Mouse (Mus musculus) C2C12 (cell line): Measurements from ENCODE around the gene Nol12. TPM values are rescaled to one million over a fixed set of nuclear protein-coding genes. Genes with fewer than 3 reads are reported as not detected.

ENCODE experiments used
- H3K27me3 ChIP-seq: one replicate; pipeline ENCODE4 v1.6.1; 2011; ENCODE audit not compliant: control insufficient read depth, insufficient read depth, insufficient read length
- H3K36me3 ChIP-seq: one replicate; pipeline ENCODE4 v1.6.1; 2011; ENCODE audit not compliant: control insufficient read depth, insufficient read depth
- H3K4me3 ChIP-seq: one replicate; pipeline ENCODE4 v1.5.1; 2011; ENCODE audit warnings: mild to moderate bottlenecking, control low read depth; ENCODE audit not compliant: poor library complexity, insufficient read depth, severe bottlenecking
- H3K79me2 ChIP-seq: one replicate; pipeline ENCODE4 v1.6.1; 2011; ENCODE audit not compliant: control insufficient read depth, insufficient read depth
- H3K79me3 ChIP-seq: one replicate; pipeline ENCODE4 v1.6.1; 2011; ENCODE audit warnings: low read depth, control low read depth
- H3ac ChIP-seq: one replicate; pipeline ENCODE3; 2011; ENCODE audit warnings: low read depth; ENCODE audit not compliant: control insufficient read depth, insufficient read length
- CEBPB ChIP-seq: IDR thresholded peaks from one replicate; pipeline ENCODE4 v1.6.1; 2011; ENCODE audit warnings: low read depth, mild to moderate bottlenecking, control low read depth, moderate library complexity
- CTCF ChIP-seq: IDR thresholded peaks from one replicate; pipeline ENCODE4 v1.5.1; 2011; ENCODE audit not compliant: control insufficient read depth, insufficient read depth, insufficient read length
- FOSL1 ChIP-seq: IDR thresholded peaks from one replicate; pipeline ENCODE4 v1.8.0; 2011; ENCODE audit warnings: mild to moderate bottlenecking, low read length; ENCODE audit not compliant: poor library complexity, insufficient read depth, severe bottlenecking
- MAX ChIP-seq: IDR thresholded peaks from one replicate; pipeline ENCODE4 v1.6.1; 2011; ENCODE audit warnings: mild to moderate bottlenecking, control low read depth
- MYOD1 ChIP-seq: IDR thresholded peaks from one replicate; pipeline ENCODE4 v1.6.1; 2011; ENCODE audit warnings: low read depth; ENCODE audit not compliant: control insufficient read depth, insufficient read length
- MYOG ChIP-seq: IDR thresholded peaks from one replicate; pipeline ENCODE4 v1.6.1; 2011; ENCODE audit not compliant: control insufficient read depth, insufficient read length; ENCODE audit errors: extremely low read depth
- USF1 ChIP-seq: IDR thresholded peaks from one replicate; pipeline ENCODE4 v1.6.1; 2011; ENCODE audit warnings: low read depth, mild to moderate bottlenecking, control low read depth, moderate library complexity
- polyA plus RNA-seq: library from polyadenylated mRNA; unstranded; fragments of >200 nt; fragmentation: generic; extraction: Trizol; gene quantifications from one replicate; pipeline ENCODE4 v1.2.1, GENCODE M21; 2012; ENCODE audit warnings: missing spikeins

Nol12 gene
- polyA plus RNA-seq, 1 experiment = 108 TPM

- Histone ChIP-seq H3K79me3 (peaks cover 3% of the 10 kb centered on the region), H3K4me3 (no peak overlapping the region), H3ac (no peak overlapping the region), H3K36me3 (no peaks in the 10 kb centered on the region), H3K79me2 (peaks cover 19% of the 10 kb centered on the region), H3K27me3 (peaks cover 36% of the 10 kb centered on the region)
- no peak for TF ChIP-seq CEBPB
- TF ChIP-seq MAX = no peak
- no peak for TF ChIP-seq CTCF
- TF ChIP-seq MYOG = no peak
These were observed 45.4 kb downstream of the Nol12 start for GRCm38 (mm10) chr15:78980084-78980483.

GRCm38 (mm10) chr15:78982658-78983435, 48.1 kb downstream of the Nol12 start:
- Histone ChIP-seq H3ac (peak overlapping the region; percentile 98), H3K4me3 (peak overlapping the region; percentile 78), H3K36me3 (no peaks in the 10 kb centered on the region), H3K79me3 (peaks cover 6% of the 10 kb centered on the region), H3K79me2 (peaks cover 44% of the 10 kb centered on the region), H3K27me3 (peaks cover 8% of the 10 kb centered on the region)
- TF ChIP-seq CEBPB = no peak

DNA sequence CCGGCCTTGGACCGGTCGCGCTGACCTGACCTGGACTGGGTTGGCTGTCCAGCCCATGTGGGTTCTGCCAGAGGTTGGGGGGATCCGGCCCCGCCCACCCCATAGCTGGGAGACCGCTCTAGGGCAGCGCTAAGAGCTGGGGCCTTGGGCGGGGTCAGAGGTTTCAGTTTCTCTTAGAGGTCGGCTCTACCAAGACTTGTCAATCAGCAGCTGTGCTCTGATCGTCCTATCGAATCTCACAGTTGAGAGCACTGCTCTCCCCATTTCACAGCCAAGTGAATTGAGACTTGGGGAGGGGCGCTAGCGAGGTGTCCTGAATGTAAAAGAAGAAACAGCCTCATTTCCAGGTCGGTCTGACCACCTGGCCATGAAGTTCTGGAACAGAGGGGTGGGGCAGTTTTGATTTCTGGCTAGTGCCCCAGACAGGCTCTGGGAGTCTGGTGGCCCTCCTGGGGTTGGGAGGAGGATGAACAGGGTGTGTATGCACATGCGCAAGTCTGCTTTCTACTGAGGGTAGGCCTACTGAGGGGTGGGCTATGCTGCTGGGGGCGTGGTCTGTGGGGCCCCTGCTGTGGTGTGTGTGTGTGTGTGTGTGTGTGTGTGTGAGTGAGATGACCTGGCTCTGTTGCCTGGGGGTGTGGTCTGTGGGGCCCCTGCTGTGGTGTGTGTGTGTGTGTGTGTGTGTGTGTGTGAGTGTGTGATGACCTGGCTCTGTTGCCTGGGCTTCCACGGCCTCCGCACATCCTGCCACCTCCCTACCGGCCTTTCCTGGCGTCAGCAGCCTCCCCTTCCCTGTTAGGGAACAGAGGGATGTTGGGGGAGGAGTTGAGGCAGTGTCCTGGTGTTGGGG, 48.9 kb downstream of the Nol12 start:
- TF ChIP-seq MAX (peak; percentile 19), MYOD1 (no peak)
- Histone ChIP-seq H3K27me3 (peaks cover 8% of the 10 kb centered on the region), H3K79me2 (peaks cover 44% of the 10 kb centered on the region), H3K36me3 (no peaks in the 10 kb centered on the region), H3ac (peak overlapping the region; percentile 98), H3K79me3 (peaks cover 6% of the 10 kb centered on the region), H3K4me3 (peak overlapping the region; percentile 78)

GRCm38 (mm10) chr15:78984286-78984778, 49.6 kb downstream of the Nol12 start:
- Histone ChIP-seq H3K36me3 (no peaks in the 10 kb centered on the region), H3ac (peak overlapping the region; percentile 5), H3K4me3 (peak overlapping the region; percentile 78), H3K79me2 (peaks cover 44% of the 10 kb centered on the region), H3K27me3 (peaks cover 8% of the 10 kb centered on the region), H3K79me3 (peaks cover 6% of the 10 kb centered on the region)
- TF ChIP-seq USF1 (no peak), MYOD1 (no peak), CTCF (no peak), FOSL1 (no peak), CEBPB (no peak), MYOG (no peak), MAX (no peak)

DNA sequence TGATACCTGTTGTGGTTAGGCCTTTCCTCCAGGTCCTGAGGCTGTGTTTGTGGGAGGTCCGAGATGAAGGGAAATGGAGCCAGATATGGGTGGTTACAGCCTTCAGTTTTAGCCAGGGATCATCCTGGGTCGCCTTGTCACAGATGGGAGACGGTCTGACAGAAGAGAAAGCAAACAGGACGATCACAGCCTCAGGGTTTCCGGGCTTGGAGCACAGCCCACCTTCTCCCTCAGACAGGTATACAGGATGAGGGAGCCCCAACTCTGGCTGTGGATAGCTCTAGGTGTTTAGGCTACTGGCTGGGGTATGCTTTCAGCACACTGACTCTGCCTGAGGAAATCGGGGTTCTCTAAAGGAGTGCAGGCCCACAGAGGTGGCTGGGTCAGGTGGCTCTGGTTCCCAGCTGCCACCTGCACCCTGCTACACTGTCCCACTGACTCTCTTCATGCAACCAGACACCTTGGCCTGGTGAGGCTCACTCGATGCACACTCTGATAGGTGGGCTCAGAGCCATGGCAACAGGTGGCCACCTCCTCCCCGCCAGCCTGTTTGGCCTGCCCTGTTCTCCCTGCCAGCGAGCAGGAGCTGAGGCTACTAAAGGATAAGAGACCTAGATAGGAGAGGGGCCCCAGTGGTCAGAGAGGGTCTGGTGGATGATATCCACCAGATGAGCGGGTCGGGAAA, 51.9 kb downstream of the Nol12 start:
- H3K27me3 ChIP-seq = no peaks in the 10 kb centered on the region
- peaks cover 6% of the 10 kb centered on the region for H3K79me3 ChIP-seq
- H3ac ChIP-seq = no peak overlapping the region
- H3K79me2 ChIP-seq = peaks cover 44% of the 10 kb centered on the region
- no peak for TF ChIP-seq FOSL1
- TF ChIP-seq MAX = no peak
- no peak overlapping the region for H3K4me3 ChIP-seq
- H3K36me3 ChIP-seq = peaks cover 20% of the 10 kb centered on the region

DNA sequence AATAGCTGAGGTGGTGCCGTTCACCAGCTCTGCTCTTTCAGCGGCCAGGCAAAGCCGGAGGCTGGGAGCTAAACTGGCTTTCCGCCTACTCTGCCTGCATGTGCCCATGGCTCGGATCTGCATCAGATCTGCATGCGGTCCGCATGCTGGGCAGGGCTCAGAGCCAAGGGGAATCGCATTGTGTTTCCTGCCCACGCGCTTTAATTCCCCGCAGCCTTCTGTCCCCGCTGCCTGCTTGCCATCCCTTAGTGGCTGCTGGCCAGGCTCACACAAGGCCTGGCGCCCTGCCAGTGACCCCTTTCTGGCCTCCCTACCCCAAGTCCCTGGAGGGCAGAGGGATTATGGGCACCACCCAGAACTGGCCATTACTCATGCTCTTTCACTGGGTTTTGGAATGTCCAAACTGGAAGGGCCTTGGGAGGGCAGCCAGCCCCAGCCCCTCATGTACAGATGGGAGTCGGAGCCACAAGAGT, 53.8 kb downstream of the Nol12 start:
- TF ChIP-seq MAX = peak; percentile 99
- peak; percentile 21 for TF ChIP-seq MYOD1
- no peak for TF ChIP-seq CTCF
- TF ChIP-seq FOSL1 = peak; percentile 18
- no peak for TF ChIP-seq MYOG
- TF ChIP-seq USF1 = peak; percentile 39
- TF ChIP-seq CEBPB = no peak
- Histone ChIP-seq H3K36me3 (peaks cover 39% of the 10 kb centered on the region), H3K4me3 (no peak overlapping the region), H3K79me3 (peaks cover 6% of the 10 kb centered on the region), H3ac (peak overlapping the region; percentile 25), H3K79me2 (peaks cover 40% of the 10 kb centered on the region), H3K27me3 (no peaks in the 10 kb centered on the region)
